Mouse (Mus musculus): ENCODE measurements around the gene Trio.
"Not testable (repeated sequence)": the region's sequence is repeated elsewhere in the genome, so short reads cannot be mapped to it uniquely, and the experiment has no call there.

Trio gene

GRCm38 (mm10) chr15:27740080-27740479 lies 285.6 kb downstream of the Trio start:
- 0 out of 2 replicates have a peak, but pooled peaks cover 1% of the 10 kb centered on the region for H3K36me3 ChIP-seq (ENCODE audit: control insufficient read depth, insufficient read depth, low read length, poor library complexity, severe bottlenecking)
- H3K27me3 ChIP-seq (ENCODE audit: control insufficient read depth, insufficient read depth, low read length, poor library complexity, severe bottlenecking): no peaks in the 10 kb centered on the region
- no peak for DNase-seq (ENCODE audit: low read depth, low spot score)

- Histone ChIP-seq H3K27me3 (ENCODE audit: control insufficient read depth, insufficient read depth, low read length, poor library complexity, severe bottlenecking) (no peaks in the 10 kb centered on the region), H3K36me3 (ENCODE audit: control insufficient read depth, insufficient read depth, low read length, poor library complexity, severe bottlenecking) (no peaks in the 10 kb centered on the region)
- no peak for DNase-seq (ENCODE audit: low read depth, low spot score)
These were observed 293.8 kb downstream of the Trio start for GRCm38 (mm10) chr15:27731818-27732217.

GRCm38 (mm10) chr15:27726228-27726627 lies 299.4 kb downstream of the Trio start:
- H3K27me3 ChIP-seq (ENCODE audit: control insufficient read depth, insufficient read depth, low read length, poor library complexity, severe bottlenecking): no peaks in the 10 kb centered on the region
- H3K36me3 ChIP-seq (ENCODE audit: control insufficient read depth, insufficient read depth, low read length, poor library complexity, severe bottlenecking): no peaks in the 10 kb centered on the region; the same call in 1 of the 2 replicates
- no peak for DNase-seq (ENCODE audit: low read depth, low spot score)

- H3K27me3 ChIP-seq (ENCODE audit: control insufficient read depth, insufficient read depth, low read length, poor library complexity, severe bottlenecking): no peaks in the 10 kb centered on the region
- H3K36me3 ChIP-seq (ENCODE audit: control insufficient read depth, insufficient read depth, low read length, poor library complexity, severe bottlenecking): no peaks in the 10 kb centered on the region; the same call in 1 of the 2 replicates
- peak; percentile 22 for DNase-seq (ENCODE audit: low read depth, low spot score)
These were observed 300.6 kb downstream of the Trio start for GRCm38 (mm10) chr15:27724796-27725680.

GRCm38 (mm10) chr15:27724298-27724697 lies 301.4 kb downstream of the Trio start:
- Histone ChIP-seq H3K36me3 (ENCODE audit: control insufficient read depth, insufficient read depth, low read length, poor library complexity, severe bottlenecking) (no peaks in the 10 kb centered on the region; the same call in 1 of the 2 replicates), H3K27me3 (ENCODE audit: control insufficient read depth, insufficient read depth, low read length, poor library complexity, severe bottlenecking) (no peaks in the 10 kb centered on the region)
- DNase-seq (ENCODE audit: low read depth, low spot score): no peak

GRCm38 (mm10) chr15:27723746-27724145 lies 301.9 kb downstream of the Trio start:
- no peaks in the 10 kb centered on the region; the same call in 1 of the 2 replicates for H3K36me3 ChIP-seq (ENCODE audit: control insufficient read depth, insufficient read depth, low read length, poor library complexity, severe bottlenecking)
- no peaks in the 10 kb centered on the region for H3K27me3 ChIP-seq (ENCODE audit: control insufficient read depth, insufficient read depth, low read length, poor library complexity, severe bottlenecking)
- DNase-seq (ENCODE audit: low read depth, low spot score): no peak

GRCm38 (mm10) chr15:27720297-27720696 lies 305.4 kb downstream of the Trio start:
- not testable (repeated sequence) for H3K36me3 ChIP-seq (ENCODE audit: control insufficient read depth, insufficient read depth, low read length, poor library complexity, severe bottlenecking); H3K27me3 ChIP-seq (ENCODE audit: control insufficient read depth, insufficient read depth, low read length, poor library complexity, severe bottlenecking); DNase-seq (ENCODE audit: low read depth, low spot score)

- DNase-seq (ENCODE audit: low read depth, low spot score): no peak
- Histone ChIP-seq H3K36me3 (ENCODE audit: control insufficient read depth, insufficient read depth, low read length, poor library complexity, severe bottlenecking) (no peaks in the 10 kb centered on the region), H3K27me3 (ENCODE audit: control insufficient read depth, insufficient read depth, low read length, poor library complexity, severe bottlenecking) (no peaks in the 10 kb centered on the region)
These were observed 307.0 kb downstream of the Trio start for GRCm38 (mm10) chr15:27718668-27719067.

GRCm38 (mm10) chr15:27715331-27715730 lies 310.3 kb downstream of the Trio start:
- Histone ChIP-seq H3K36me3 (ENCODE audit: control insufficient read depth, insufficient read depth, low read length, poor library complexity, severe bottlenecking) (no peaks in the 10 kb centered on the region), H3K27me3 (ENCODE audit: control insufficient read depth, insufficient read depth, low read length, poor library complexity, severe bottlenecking) (no peaks in the 10 kb centered on the region)
- DNase-seq (ENCODE audit: low read depth, low spot score): peak; percentile 69

- DNase-seq (ENCODE audit: low read depth, low spot score): no peak
- H3K36me3 ChIP-seq (ENCODE audit: control insufficient read depth, insufficient read depth, low read length, poor library complexity, severe bottlenecking): no peaks in the 10 kb centered on the region
These were observed 314.9 kb downstream of the Trio start for GRCm38 (mm10) chr15:27710698-27711097.

GRCm38 (mm10) chr15:27708968-27709612 lies 316.6 kb downstream of the Trio start:
- peak; percentile 33 for DNase-seq (ENCODE audit: low read depth, low spot score)
- H3K36me3 ChIP-seq (ENCODE audit: control insufficient read depth, insufficient read depth, low read length, poor library complexity, severe bottlenecking): no peaks in the 10 kb centered on the region
- H3K27me3 ChIP-seq (ENCODE audit: control insufficient read depth, insufficient read depth, low read length, poor library complexity, severe bottlenecking): no peaks in the 10 kb centered on the region

More at GRCm38 (mm10) chr15:27710698-27711097, 314.9 kb downstream of the Trio start:
- no peaks in the 10 kb centered on the region for H3K27me3 ChIP-seq (ENCODE audit: control insufficient read depth, insufficient read depth, low read length, poor library complexity, severe bottlenecking)

GRCm38 (mm10) chr15:27708499-27708898 lies 317.1 kb downstream of the Trio start:
- H3K27me3 ChIP-seq (ENCODE audit: control insufficient read depth, insufficient read depth, low read length, poor library complexity, severe bottlenecking): no peaks in the 10 kb centered on the region
- H3K36me3 ChIP-seq (ENCODE audit: control insufficient read depth, insufficient read depth, low read length, poor library complexity, severe bottlenecking): no peaks in the 10 kb centered on the region
- DNase-seq (ENCODE audit: low read depth, low spot score): peak; percentile 29

- H3K36me3 ChIP-seq (ENCODE audit: control insufficient read depth, insufficient read depth, low read length, poor library complexity, severe bottlenecking): no peaks in the 10 kb centered on the region
- DNase-seq (ENCODE audit: low read depth, low spot score): no peak
- no peaks in the 10 kb centered on the region for H3K27me3 ChIP-seq (ENCODE audit: control insufficient read depth, insufficient read depth, low read length, poor library complexity, severe bottlenecking)
These were observed 322.7 kb downstream of the Trio start for GRCm38 (mm10) chr15:27702972-27703313.

GRCm38 (mm10) chr15:27702031-27702971 lies 323.3 kb downstream of the Trio start:
- peak; percentile 41 for DNase-seq (ENCODE audit: low read depth, low spot score)
- no peaks in the 10 kb centered on the region for H3K27me3 ChIP-seq (ENCODE audit: control insufficient read depth, insufficient read depth, low read length, poor library complexity, severe bottlenecking)
- no peaks in the 10 kb centered on the region for H3K36me3 ChIP-seq (ENCODE audit: control insufficient read depth, insufficient read depth, low read length, poor library complexity, severe bottlenecking)
